Mouse (Mus musculus): ENCODE data around the gene Borcs6.

Borcs6 gene

DNA sequence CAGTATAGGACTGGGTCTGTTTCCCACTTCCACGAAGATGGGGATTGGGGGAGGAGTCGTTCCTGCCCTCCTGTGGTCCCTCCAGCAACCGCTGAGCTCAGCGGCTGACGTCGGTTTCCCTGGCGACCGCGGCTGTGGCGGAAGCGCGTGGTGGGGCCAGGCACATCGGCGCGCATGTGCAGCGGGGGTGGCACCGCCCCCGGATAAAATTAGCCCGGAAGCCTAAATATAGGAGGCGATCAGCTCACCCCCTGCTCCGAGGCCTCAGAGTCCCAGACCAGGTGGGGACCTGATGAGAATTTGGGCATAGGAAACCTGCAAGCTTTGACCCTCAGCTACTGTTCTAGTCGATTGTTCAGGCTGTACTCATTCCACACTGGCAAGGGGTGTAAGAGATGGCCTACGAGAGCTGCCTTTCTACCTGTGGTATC, 40.4 kb downstream of the Borcs6 start:
- in situ Hi-C loops (cut with MboI, MseI): loop anchor here (5.0 to 10.0 kb wide), 2 partner anchors 895 to 1337 kb away; partner anchors contain the start of genes Gabarap and Phf23

DNA sequence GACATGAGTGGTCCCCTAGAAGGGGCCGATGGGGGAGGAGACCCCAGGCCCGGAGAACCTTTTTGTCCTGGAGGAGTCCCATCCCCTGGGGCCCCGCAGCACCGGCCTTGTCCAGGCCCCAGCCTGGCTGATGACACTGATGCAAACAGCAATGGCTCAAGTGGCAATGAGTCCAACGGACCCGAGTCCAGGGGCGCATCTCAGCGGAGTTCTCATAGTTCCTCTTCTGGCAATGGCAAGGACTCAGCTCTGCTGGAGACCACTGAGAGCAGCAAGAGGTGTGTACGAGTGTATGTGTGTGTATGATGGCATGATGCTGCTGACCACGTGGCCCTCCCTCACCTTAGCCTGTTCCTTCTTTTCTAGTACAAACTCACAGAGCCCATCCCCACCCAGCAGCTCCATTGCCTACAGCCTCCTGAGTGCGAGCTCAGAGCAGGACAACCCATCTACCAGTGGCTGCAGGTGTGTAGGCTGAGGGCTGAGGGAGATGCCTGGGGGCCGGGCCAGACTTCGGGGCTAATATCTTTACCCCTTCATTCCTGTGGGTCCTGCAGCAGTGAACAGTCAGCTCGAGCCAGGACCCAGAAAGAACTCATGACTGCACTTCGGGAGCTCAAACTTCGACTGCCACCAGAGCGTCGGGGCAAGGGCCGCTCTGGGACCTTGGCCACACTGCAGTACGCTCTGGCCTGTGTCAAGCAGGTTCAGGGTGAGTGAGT, 41.3 kb downstream of the Borcs6 start:
- in situ Hi-C loops (cut with MboI, MseI): no loop called here

DNA sequence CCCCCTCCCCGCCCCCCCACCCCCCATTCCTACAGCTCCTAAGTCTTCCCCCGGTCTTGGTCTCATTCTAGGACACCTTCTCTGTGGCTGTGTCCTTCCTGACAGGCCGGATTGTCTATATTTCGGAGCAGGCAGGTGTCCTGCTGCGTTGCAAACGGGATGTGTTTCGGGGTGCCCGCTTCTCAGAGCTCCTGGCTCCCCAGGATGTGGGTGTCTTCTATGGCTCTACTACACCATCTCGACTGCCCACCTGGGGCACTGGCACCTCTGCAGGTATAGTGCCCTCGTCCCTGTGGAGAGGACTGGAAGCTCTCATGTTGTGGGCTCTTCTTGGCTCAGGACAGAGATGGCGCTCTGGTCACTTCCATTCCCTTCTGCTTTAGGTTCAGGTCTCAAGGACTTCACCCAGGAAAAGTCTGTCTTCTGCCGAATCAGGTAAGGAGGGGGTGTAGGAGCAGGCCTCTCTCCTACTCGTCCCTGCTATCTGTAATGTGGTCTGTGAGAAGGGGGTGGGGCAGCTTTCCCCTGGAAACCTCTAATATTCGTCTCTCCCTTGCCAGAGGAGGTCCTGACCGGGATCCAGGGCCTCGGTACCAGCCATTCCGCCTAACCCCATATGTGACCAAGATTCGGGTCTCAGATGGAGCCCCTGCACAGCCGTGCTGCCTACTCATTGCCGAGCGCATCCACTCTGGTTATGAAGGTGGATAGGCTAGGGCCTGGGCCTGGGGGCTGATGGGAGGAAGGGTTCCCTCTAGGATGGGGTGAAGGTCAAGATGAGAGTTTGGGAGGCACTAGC, 42.3 kb downstream of the Borcs6 start:
- in situ Hi-C loops (cut with MboI, MseI): no loop called here

DNA sequence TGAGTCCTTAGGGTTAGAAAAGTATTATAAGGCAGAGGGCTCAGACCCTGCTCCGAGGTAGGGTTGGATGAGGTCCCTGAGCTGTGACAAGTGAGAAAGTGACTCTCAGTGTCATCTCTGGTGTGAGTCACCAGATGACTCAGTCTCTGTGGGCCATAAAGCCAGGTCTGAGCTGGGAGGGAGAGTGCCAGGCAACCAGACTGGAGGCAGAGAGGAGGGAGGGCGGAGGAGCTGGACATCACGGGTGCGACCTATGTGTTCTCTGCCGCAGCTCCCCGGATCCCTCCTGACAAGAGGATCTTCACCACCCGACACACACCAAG, 42.8 kb downstream of the Borcs6 start:
- in situ Hi-C loops (cut with MboI, MseI): no loop called here

DNA sequence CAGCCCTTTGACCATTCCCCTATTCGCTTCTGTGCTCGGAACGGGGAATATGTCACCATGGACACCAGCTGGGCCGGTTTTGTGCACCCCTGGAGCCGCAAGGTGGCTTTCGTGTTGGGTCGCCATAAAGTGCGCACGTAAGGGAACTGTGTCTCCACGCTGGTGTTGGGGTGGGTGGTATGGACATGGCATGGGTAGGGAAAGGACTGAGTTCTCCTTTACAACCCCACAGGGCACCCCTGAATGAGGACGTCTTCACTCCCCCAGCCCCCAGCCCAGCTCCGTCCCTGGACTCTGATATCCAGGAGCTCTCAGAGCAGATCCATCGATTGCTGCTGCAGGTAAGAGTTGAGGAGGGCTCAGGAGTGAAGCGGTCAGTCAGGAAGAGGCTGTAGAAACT, 43.6 kb downstream of the Borcs6 start:
- in situ Hi-C loops (cut with MboI, MseI): no loop called here

DNA sequence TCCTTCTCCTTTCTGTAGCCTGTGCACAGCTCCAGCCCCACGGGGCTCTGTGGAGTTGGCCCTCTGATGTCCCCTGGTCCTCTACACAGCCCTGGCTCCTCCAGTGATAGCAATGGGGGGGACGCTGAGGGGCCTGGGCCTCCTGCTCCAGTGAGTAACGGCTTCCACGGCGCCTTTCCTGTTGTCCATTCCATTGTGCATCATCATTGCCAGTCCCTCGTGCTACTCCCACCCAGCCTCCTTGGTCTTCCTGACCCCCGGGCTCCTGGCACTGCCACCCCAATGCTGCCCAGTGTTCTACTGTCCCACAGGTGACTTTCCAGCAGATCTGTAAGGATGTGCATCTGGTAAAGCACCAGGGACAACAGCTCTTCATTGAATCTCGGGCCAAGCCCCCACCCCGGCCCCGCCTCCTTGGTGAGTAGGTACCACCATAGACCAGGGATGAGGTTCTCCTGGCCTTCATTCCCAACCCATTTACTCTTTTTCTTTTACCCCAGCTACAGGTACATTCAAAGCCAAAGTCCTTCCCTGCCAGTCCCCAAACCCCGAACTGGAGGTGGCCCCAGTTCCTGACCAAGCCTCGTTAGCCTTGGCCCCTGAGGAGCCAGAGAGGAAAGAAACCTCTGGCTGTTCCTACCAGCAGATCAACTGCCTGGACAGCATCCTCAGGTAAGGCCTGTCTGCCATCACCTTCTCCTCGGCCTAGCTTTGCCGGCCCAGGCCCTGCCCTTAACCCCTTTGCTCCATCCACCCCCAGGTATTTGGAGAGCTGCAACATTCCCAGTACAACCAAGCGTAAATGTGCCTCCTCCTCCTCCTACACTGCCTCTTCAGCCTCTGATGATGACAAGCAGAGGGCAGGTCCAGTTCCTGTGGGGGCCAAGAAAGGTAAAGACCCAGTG, 44.3 kb downstream of the Borcs6 start:
- in situ Hi-C loops (cut with MboI, MseI): no loop called here

DNA sequence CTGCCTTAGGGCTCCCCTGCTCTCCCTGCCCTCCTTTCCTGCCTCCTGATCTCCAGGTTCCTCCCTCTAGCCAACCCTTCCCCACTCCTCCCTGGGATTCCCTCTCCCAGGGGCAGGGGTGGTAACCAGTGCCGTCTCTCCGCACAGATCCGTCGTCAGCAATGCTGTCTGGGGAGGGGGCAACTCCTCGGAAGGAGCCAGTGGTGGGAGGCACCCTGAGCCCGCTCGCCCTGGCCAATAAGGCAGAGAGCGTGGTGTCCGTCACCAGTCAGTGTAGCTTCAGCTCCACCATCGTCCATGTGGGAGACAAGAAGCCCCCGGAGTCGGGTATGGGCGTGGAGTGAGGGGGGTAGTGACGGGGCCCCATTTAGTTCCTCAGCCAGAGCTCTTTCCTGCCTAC, 45.0 kb downstream of the Borcs6 start:
- in situ Hi-C loops (cut with MboI, MseI): no loop called here

DNA sequence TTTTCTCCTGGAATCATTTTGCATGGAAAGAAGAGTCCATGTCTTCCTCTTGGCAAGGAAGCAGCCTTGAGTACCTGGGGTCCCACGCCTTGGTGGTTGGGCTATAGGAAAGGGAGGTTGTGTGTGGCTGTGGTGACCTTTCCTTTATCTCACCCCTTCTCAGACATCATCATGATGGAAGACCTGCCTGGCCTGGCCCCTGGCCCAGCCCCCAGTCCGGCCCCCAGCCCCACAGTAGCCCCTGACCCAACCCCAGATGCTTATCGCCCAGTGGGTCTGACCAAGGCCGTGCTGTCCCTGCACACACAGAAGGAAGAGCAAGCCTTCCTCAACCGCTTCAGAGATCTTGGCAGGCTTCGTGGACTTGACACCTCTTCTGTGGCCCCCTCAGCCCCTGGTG, 45.7 kb downstream of the Borcs6 start:
- in situ Hi-C loops (cut with MboI, MseI): no loop called here

DNA sequence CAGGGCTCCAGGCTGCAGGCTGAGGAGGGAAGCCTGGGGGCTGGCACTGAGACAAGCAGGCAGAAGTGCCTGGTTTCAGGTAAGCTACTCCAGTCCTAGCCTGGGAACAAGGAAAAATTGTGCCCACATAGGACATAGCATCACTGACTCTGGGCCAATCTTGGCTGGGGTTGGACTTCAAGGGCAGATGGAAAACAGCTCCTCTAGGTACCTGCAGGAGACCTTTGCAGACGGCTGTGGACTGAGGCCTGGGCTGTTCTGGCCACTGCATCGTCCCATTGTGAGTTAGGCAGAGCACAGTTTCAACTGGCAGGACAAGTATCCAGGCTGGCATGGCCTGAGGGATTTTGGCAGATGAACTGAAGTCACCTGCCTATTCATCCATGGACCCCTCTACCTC, 46.3 kb downstream of the Borcs6 start:
- in situ Hi-C loops (cut with MboI, MseI): no loop called here

DNA sequence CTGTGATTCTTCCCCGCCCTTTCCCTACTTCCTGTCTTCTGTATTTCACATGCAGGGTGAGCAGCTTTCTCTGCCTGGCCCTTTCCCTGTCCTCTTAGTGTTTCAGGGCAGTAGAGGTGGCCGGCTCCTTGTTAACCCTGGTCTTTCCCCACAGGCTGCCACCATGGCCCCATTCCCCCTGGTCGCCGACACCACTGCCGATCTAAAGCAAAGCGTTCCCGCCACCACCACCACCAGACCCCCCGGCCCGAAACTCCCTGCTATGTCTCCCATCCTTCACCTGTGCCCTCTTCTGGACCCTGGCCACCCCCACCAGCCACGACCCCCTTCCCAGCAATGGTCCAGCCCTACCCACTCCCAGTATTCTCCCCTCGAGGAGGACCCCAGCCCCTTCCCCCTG, 46.8 kb downstream of the Borcs6 start:
- in situ Hi-C loops (cut with MboI, MseI): no loop called here

DNA sequence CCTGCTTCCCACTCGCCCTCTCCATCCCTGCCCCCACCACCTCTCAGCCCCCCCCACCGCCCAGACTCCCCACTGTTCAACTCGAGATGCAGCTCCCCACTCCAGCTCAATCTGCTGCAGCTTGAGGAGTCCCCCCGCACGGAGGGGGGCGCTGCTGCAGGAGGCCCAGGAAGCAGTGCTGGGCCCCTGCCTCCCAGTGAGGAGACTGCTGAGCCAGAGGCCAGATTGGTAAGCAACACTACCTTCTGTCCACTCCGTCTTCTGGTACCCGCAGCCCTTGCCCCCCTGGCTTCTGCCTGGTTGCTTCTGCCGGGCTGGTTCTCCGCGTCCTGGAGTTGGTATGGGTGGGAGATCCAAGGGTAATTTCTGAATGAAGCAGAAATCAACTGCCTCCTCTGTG, 47.3 kb downstream of the Borcs6 start:
- in situ Hi-C loops (cut with MboI, MseI): no loop called here

DNA sequence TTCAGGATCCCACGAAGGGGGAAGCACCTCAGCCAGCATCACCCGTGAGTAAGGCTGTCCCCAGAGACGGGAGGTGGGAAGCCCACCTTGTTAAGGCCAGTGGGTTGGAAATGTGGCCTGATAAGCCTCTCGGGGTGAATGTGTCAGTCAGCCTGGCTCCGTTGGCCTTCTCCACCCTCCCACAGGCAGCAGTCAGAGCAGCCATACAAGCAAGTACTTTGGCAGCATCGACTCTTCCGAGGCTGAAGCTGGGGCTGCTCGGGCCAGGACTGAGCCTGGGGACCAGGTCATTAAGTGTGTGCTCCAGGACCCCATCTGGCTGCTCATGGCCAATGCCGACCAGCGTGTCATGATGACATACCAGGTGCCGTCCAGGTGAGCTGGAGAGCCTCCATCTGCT, 48.2 kb downstream of the Borcs6 start:
- in situ Hi-C loops (cut with MboI, MseI): no loop called here

DNA sequence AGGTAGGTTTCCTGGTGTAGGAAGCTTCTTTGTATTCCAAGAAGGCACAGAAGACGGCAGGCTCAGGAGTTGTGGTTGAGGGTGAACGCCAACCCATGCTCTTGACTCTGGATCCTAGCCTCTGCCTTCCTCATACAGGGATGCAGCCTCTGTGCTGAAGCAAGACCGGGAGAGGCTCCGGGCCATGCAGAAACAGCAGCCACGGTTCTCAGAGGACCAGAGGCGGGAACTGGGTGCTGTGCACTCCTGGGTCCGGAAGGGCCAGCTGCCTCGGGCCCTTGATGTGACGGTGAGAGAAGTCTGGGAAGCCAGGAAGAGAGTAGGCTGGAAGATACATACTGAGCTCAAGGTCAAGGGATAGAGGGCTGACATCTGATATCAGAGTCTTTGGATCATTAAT, 48.7 kb downstream of the Borcs6 start:
- in situ Hi-C loops (cut with MboI, MseI): no loop called here

DNA sequence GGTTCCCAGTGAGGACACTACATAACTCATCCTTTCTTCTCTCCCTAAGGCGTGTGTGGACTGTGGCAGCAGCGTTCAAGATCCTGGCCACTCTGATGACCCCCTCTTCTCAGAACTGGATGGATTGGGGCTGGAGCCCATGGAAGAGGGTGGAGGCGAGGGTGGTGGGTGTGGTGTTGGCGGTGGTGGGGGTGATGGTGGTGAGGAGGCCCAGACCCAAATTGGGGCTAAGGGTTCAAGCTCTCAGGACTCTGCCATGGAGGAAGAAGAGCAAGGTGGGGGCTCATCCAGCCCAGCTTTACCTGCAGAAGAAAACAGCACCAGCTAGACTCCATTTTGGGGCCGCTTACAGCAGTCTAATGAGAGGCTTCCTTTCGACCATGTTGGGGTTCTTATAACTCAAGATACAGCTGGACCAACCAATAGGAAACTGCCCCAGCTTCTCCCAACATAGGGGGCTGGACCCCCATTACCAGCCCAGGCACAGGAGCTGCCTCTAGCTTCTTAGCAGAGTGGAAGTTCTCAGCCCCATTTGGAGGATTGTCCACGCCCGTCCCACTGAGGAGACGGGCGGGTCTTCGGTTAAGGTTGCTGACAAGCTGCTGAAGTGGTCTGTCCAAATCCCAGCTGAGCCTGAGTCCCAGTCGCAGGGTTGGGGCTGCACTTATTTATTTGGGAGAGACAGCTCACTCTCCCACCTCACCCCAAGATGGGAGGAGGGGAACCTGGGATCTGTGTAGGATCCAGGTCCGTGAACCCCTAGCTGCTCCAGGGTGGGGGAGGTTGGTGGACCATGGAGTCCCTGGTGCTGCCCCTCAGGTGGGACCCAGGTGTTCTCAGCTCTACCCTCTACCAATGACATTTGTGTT, 49.7 kb downstream of the Borcs6 start:
- in situ Hi-C loops (cut with MboI, MseI): no loop called here

DNA sequence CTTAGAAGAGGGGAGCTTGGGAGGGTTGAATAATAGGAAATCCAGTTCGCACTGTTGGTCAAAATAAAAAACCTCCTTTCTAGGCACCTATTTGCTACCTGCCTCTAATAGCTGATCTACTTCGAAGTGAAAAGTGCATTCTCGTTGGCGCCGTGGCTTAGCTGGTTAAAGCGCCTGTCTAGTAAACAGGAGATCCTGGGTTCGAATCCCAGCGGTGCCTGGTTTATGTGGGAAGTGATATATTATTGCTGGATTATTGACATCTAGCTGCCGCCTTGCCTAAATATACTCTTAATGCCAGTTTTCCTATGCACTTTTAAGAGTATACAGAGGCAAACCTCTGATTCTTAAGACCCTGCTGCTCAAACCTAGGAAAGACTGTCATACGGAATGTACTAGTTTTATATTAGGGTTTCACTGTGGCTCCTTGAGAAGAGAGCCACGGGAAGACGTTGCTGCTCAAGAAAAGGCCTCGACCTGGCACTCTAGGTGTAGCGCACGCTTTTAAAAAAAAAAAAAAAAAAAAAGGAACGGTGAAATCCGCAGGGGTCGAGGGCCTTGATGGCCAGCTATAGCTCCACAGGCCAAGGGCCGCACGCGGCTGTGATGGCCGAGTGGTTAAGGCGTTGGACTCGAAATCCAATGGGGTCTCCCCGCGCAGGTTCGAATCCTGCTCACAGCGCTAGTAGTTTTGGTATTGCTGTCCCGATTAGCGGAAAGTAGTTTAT, 51.0 kb downstream of the Borcs6 start:
- in situ Hi-C loops (cut with MboI, MseI): no loop called here

All from regulatory T cell (primary cell).